Mouse (Mus musculus): ENCODE measurements at regions not wholly inside any gene's neighbourhood (a gene's known extent, or its start where the extent isn't known, plus 50 kb on each side); places are given as distances from the start of the nearest gene placed in this dataset.

- no peak for DNase-seq
Measured at GRCm38 (mm10) chr3:17772886-17773285, 175.3 kb upstream of the Cypt12 start.

- no peak for DNase-seq
Measured at GRCm38 (mm10) chr3:17779152-17779551, 169.1 kb upstream of the Cypt12 start.

DNA sequence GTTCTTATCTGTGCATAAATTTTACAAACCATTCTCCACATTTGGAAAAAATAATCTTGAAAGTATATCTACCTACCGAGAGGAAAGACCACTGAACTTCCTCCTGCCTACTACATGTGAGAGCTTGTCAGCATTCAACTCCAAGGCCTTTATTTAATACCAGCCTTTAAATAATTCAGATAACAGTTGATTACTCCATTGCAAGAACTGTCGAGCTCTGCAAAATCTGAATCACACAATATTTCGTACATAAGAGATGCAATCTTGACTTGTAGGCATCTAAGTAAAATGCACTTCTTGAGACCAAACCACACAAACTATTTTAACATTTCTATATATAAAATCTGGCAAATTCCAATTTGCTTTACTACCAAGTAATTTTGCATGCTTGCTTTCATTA, 164.1 kb upstream of the Cypt12 start:
- DNase-seq, result no peak

DNA sequence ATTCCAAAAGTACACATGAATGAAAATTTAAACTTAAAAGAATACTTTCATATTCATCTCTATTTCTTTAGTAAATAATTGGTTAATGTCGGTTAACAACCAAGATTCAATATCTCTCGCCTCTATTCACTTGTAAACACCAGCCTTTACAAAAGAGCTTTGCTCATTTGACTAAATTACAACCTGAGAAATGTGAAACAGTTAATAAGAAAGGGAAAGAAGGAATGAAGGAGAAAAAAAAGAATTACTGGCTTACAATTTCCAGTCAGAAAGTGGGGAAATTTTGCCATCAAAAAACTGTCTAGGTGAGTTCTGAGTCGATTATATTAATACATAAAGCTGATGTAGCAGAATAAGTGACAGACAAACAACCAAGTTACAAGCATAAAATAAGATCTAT, 163.6 kb upstream of the Cypt12 start:
- no peak for DNase-seq

- DNase-seq, result no peak
Measured at GRCm38 (mm10) chr3:17785106-17786022, 162.8 kb upstream of the Cypt12 start.

- peak; percentile 7 for DNase-seq
Measured at GRCm38 (mm10) chr3:17786023-17786720, 162.0 kb upstream of the Cypt12 start.

DNA sequence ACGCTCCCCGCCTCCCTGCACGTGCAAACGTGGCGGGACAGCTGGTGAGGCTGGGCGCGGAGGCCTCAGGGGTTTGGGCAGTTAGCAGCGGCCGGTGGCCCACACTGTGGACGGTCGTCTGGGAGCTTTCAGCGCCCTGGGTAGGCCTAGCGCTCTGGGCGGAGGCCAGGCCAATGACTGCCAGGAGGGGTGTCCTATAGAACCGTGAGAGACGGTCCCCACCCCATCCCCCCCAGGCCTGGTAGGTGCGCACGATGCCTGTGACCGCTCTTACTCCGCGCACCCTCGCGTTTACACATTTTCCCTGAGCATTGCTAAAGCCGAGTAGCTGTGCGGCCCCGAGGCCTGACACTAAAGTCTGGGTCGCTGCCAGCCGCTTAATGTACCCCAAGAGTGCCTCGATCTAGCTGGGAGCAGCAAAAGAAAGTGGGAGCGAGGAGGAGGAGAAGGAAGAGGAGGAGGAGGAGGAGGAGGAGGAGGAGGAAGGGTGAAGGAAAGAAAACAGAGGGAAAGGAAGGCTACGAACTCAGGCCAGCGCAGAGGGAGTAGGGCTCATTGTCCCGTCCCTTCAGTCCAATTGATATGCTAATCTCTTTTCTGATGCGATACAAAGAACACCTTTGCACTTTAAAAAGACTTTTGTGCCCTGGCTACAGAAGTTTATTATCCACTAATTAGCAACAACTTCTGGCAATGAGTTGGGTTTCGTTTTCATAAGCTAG, 161.3 kb upstream of the Cypt12 start:
- no peak for DNase-seq

DNA sequence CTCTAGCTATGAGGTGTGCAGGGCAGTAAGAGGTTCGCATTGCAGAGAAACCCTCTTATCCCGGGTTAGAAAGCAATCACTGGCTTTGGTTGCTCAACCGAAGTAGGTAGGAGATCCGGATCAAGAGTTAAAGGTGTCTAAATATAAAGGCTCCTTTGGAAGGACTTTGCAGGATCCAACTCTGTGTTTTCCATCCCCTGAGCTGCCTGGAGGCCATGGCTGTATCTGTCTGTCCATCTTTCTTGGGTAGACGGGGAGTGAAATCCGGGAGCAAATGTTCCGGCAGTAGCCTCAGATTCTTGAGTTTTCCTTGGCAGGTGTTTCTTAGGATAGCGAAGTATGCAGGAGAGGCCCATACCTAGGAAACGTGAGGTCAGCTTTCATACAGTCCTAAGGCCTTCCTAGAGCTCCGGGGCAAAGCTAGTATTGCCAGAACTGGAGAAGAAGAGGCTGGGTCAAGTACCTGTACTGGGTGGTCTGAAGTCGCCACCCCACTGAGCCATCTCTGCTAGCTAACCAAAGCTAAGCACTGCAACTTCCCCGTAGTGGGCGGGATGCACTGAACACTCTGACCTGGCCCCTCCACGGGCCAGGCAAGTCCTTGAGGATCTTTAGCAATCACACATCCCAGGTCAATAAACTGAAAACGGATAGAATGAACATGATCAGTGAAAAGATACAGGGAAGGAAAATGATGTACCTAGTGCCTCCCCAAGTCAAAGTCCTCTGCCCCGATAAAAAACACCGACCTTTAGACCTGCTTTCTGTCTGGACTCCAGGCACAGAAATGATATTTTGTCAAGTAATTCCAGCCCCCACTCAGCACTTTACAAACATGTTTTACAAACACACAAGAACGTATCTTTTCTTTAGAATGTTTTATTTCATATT, 160.5 kb upstream of the Cypt12 start:
- no peak for DNase-seq

GRCm38 (mm10) chr3:17788334-17788720, 159.9 kb upstream of the Cypt12 start:
- no peak for DNase-seq

GRCm38 (mm10) chr3:17788778-17789299, 159.4 kb upstream of the Cypt12 start:
- no peak for DNase-seq

GRCm38 (mm10) chr3:17789454-17790196, 158.6 kb upstream of the Cypt12 start:
- no peak for DNase-seq

GRCm38 (mm10) chr3:17790331-17790730, 157.9 kb upstream of the Cypt12 start:
- no peak for DNase-seq

- DNase-seq, result no peak
Measured at GRCm38 (mm10) chr3:17790816-17791215, 157.4 kb upstream of the Cypt12 start.

DNA sequence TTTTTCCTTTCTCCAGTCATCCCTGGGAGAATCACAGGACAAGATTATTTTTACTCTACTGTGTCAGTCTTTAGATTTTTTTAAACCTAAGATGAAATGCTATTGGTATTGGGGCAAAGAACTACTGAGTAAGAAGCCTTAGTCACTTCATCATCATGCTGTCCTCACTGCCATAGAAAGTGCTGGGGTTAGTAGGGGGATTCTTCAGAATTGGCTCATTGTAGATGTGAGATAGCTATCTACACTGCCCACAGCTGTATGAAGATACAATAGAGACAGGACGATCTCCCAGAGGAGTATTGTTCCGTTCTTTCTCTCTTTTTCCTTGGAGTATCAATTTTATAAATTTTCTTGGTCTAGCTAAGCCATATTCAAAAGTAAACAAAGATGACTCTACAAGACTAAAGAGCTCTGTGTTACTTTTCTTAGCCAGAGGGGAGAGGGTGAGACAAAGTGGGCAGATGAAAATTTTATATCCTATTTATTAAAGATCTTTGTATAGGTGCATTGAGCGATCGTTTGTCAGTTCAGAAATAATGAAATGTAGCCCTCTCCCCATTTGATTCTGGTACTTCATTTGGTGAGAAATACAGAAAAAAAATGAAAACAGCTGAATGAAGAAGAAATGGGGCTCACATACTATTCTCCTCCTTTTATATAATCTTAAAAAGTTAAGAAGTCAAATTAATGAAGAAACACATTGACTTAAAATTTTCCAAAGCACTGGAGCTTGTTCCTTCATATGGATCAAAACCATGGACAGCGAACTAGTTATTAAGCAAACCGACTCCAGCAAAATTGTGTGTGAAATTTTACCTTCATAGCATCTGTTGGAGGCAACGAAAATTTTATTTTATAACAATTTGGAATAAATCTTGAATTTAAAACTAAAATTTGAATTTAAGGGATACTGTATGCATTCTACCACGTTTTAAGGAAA, 156.6 kb upstream of the Cypt12 start:
- DNase-seq, result no peak

- no peak for DNase-seq
Measured at GRCm38 (mm10) chr3:17792537-17793039, 155.6 kb upstream of the Cypt12 start.

GRCm38 (mm10) chr3:17793646-17794250, 154.5 kb upstream of the Cypt12 start:
- DNase-seq, result no peak

- DNase-seq, result no peak
Measured at GRCm38 (mm10) chr3:17794251-17795061, 153.8 kb upstream of the Cypt12 start.
